Mouse (Mus musculus): Measurements from ENCODE around the gene Gdf11.

DNA sequence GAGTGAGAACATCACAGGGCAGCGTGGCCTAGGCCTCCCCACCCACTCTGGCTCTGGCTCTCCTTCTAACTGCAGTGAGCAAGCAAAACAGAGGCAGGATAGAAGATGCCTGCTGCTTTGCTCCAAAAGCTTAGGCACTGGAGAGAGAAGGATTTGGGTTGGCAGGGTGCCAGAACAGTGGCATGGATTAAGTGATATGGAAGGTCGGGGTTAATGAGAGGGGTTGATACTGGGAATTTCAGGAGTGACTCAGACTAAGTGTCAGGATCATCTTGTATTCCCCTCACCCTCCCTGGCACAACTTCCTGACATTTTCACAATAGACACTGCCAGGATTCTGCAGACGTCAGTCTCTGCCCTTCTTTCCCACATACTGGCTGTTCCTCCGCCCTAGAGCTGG lies 36.8 kb upstream of the Gdf11 start:
- TF ChIP-seq POLR2A (IDR thresholded peaks at IDR 0.05; ENCODE audit: low read depth, low read length): no peak
- TF ChIP-seq CTCF (conservative IDR thresholded peaks at IDR 0.05 in 1 of 2, IDR thresholded peaks at IDR 0.05 in 1 of 2; ENCODE audit: low read depth in 2 of 2, low read length in 2 of 2): no peak
- TF ChIP-seq CHD2 (IDR thresholded peaks at IDR 0.05; ENCODE audit: low read length): no peak
- no peak for TF ChIP-seq TCF12 (IDR thresholded peaks at IDR 0.05; ENCODE audit: low read depth, low read length)
- no peak for TF ChIP-seq SIN3A (IDR thresholded peaks at IDR 0.05; ENCODE audit: low read length)
- TF ChIP-seq E2F4 (IDR thresholded peaks at IDR 0.05; ENCODE audit: insufficient replicate concordance, low read depth, low read length): no peak
- TF ChIP-seq UBTF (IDR thresholded peaks at IDR 0.05; ENCODE audit: low read depth, low read length): no peak
- TF ChIP-seq USF2 (conservative IDR thresholded peaks at IDR 0.05; ENCODE audit: low read depth, low read length): no peak
- TF ChIP-seq RCOR1 (conservative IDR thresholded peaks at IDR 0.05; ENCODE audit: low read depth, low read length): no peak
- TF ChIP-seq MYC (IDR thresholded peaks at IDR 0.05; ENCODE audit: low read depth, low read length): no peak
- TF ChIP-seq HCFC1 (IDR thresholded peaks at IDR 0.05; ENCODE audit: low read depth, low read length): no peak
- no peak for TF ChIP-seq MAX (IDR thresholded peaks at IDR 0.05; ENCODE audit: low read length)
- no peak for TF ChIP-seq EP300 (IDR thresholded peaks at IDR 0.05; ENCODE audit: low read length)
- no peak for TF ChIP-seq POLR2AphosphoS2 (IDR thresholded peaks at IDR 0.05; ENCODE audit: low read depth, low read length)

Measured in CH12.LX (cell line).